Mouse (Mus musculus) CH12.LX (cell line): ENCODE measurements at regions not wholly inside any gene's neighbourhood (a gene's known extent, or its start where the extent isn't known, plus 50 kb on each side); places are given as distances from the start of the nearest gene placed in this dataset.

Experiments used
- DNase-seq: peaks from one replicate; pipeline ENCODE4 v3.0.0-alpha.2; 2013; ENCODE audit errors: extremely low read depth
- H3K27ac ChIP-seq: 2 replicates; pipeline ENCODE4 v1.5.1; 2012; ENCODE audit warnings: low read depth, mild to moderate bottlenecking, control low read depth, moderate library complexity; ENCODE audit not compliant: insufficient read depth
- H3K27me3 ChIP-seq: replicated peaks from 2 replicates; pipeline ENCODE3; 2012; ENCODE audit warnings: inconsistent platforms
- H3K36me3 ChIP-seq, 2 experiments: replicated peaks in 1 of 2; 2 replicates each; pipeline versions ENCODE3 to v1.6.1; 2012; ENCODE audit warnings: inconsistent platforms in 1 of 2, low read length in 1 of 2, mild to moderate bottlenecking in 1 of 2, mixed read lengths in 1 of 2, moderate library complexity in 1 of 2; ENCODE audit not compliant: control insufficient read depth in 1 of 2, insufficient read depth in 1 of 2
- H3K4me1 ChIP-seq, 2 experiments: 2 replicates each; pipeline ENCODE4 v1.6.1; 2012; ENCODE audit warnings: inconsistent platforms in 1 of 2, moderate library complexity in 1 of 2; ENCODE audit not compliant: insufficient read depth in 2 of 2, control insufficient read depth in 1 of 2
- H3K4me2 ChIP-seq: 2 replicates; pipeline ENCODE4 v1.6.1; 2012; ENCODE audit warnings: low read depth, mild to moderate bottlenecking, control low read depth; ENCODE audit not compliant: poor library complexity, insufficient read depth, severe bottlenecking
- H3K4me3 ChIP-seq, 3 experiments: fragments of 150-350 bp in 1 of 3; sonication (generic) in 1 of 3; replicated peaks in 1 of 3; 2 replicates each; pipeline versions ENCODE3 to v1.5.1; 2011 to 2012; ENCODE audit warnings: low read depth in 2 of 3, low read length in 2 of 3, mild to moderate bottlenecking in 2 of 3, moderate library complexity in 2 of 3, control low read depth in 1 of 3, improper control_type of control experiment in 1 of 3, inconsistent platforms in 1 of 3, mixed read lengths in 1 of 3; ENCODE audit not compliant: poor library complexity in 1 of 3
- H3K79me2 ChIP-seq: replicated peaks from 2 replicates; pipeline ENCODE4 v1.6.1; 2012; ENCODE audit warnings: mild to moderate bottlenecking, moderate library complexity; ENCODE audit not compliant: control insufficient read depth, poor library complexity, insufficient read depth, severe bottlenecking; ENCODE audit errors: extremely low read depth
- H3K9ac ChIP-seq: 2 replicates; pipeline ENCODE4 v1.6.1; 2012; ENCODE audit warnings: low read depth, mild to moderate bottlenecking, control low read depth, moderate library complexity; ENCODE audit not compliant: insufficient read depth
- H3K9me3 ChIP-seq: replicated peaks from 2 replicates; pipeline ENCODE3; 2012; ENCODE audit warnings: low read length, inconsistent platforms, mixed read lengths
- BHLHE40 ChIP-seq: IDR thresholded peaks from 2 replicates; pipeline ENCODE4 v1.6.1; 2011; ENCODE audit warnings: mild to moderate bottlenecking, low read depth, low read length, improper control_type of control experiment
- CHD2 ChIP-seq: IDR thresholded peaks from 2 replicates; pipeline ENCODE4 v1.6.1; 2011; ENCODE audit warnings: low read length, improper control_type of control experiment
- CTCF ChIP-seq, 2 experiments: IDR thresholded peaks in 1 of 2; conservative IDR thresholded peaks in 1 of 2; 2 replicates each; pipeline ENCODE4 v1.5.1; 2011 to 2012; ENCODE audit warnings: low read depth in 2 of 2, low read length in 2 of 2, improper control_type of control experiment in 1 of 2, inconsistent platforms in 1 of 2, mild to moderate bottlenecking in 1 of 2, moderate library complexity in 1 of 2
- E2F4 ChIP-seq: IDR thresholded peaks from 2 replicates; pipeline ENCODE4 v1.6.1; 2011; ENCODE audit warnings: low read depth, low read length, improper control_type of control experiment; ENCODE audit not compliant: insufficient replicate concordance
- ELF1 ChIP-seq: IDR thresholded peaks from 2 replicates; pipeline ENCODE4 v1.6.1; 2014; ENCODE audit warnings: low read depth, mild to moderate bottlenecking, inconsistent platforms, low read length, improper control_type of control experiment
- GABPA ChIP-seq: IDR thresholded peaks from 2 replicates; pipeline ENCODE4 v1.6.1; 2012; ENCODE audit warnings: low read depth, low read length, improper control_type of control experiment, inconsistent platforms; ENCODE audit not compliant: insufficient replicate concordance
- JUN ChIP-seq: IDR thresholded peaks from 2 replicates; pipeline ENCODE4 v1.6.1; 2011; ENCODE audit warnings: low read depth, mild to moderate bottlenecking, low read length, improper control_type of control experiment, moderate library complexity; ENCODE audit not compliant: insufficient read depth
- MAFK ChIP-seq: IDR thresholded peaks from 2 replicates; pipeline ENCODE4 v1.6.1; 2011; ENCODE audit warnings: low read length, improper control_type of control experiment; ENCODE audit not compliant: insufficient replicate concordance
- MAX ChIP-seq: IDR thresholded peaks from 2 replicates; pipeline ENCODE4 v1.6.1; 2011; ENCODE audit warnings: low read length, improper control_type of control experiment
- MEF2A ChIP-seq: IDR thresholded peaks from 2 replicates; pipeline ENCODE4 v1.6.1; 2014; ENCODE audit warnings: low read depth, mild to moderate bottlenecking, inconsistent platforms, low read length, improper control_type of control experiment, borderline replicate concordance
- NELFE ChIP-seq: IDR thresholded peaks from 2 replicates; pipeline ENCODE4 v1.6.1; 2011; ENCODE audit warnings: low read depth, low read length, improper control_type of control experiment
- PAX5 ChIP-seq: IDR thresholded peaks from 2 replicates; pipeline ENCODE4 v1.6.1; 2012; ENCODE audit warnings: low read length, inconsistent platforms, mixed read lengths
- POLR2A ChIP-seq: IDR thresholded peaks from 2 replicates; pipeline ENCODE4 v1.6.1; 2011; ENCODE audit warnings: low read depth, mild to moderate bottlenecking, improper control_type of control experiment, low read length
- POLR2AphosphoS2 ChIP-seq: IDR thresholded peaks from 2 replicates; pipeline ENCODE4 v1.6.1; 2011; ENCODE audit warnings: low read depth, low read length, improper control_type of control experiment
- RAD21 ChIP-seq: IDR thresholded peaks from 2 replicates; pipeline ENCODE4 v1.6.1; 2011; ENCODE audit warnings: low read depth, mild to moderate bottlenecking, low read length, improper control_type of control experiment, moderate library complexity
- RCOR1 ChIP-seq: conservative IDR thresholded peaks from 2 replicates; pipeline ENCODE4 v1.6.1; 2012; ENCODE audit warnings: low read depth, mild to moderate bottlenecking, inconsistent platforms, low read length, improper control_type of control experiment
- UBTF ChIP-seq: IDR thresholded peaks from 2 replicates; pipeline ENCODE4 v1.6.1; 2012; ENCODE audit warnings: low read depth, mild to moderate bottlenecking, inconsistent platforms, low read length, improper control_type of control experiment, moderate library complexity
- USF1 ChIP-seq: IDR thresholded peaks from 2 replicates; pipeline ENCODE4 v1.6.1; 2014; ENCODE audit warnings: low read depth, mild to moderate bottlenecking, inconsistent platforms, low read length, improper control_type of control experiment
- USF2 ChIP-seq: conservative IDR thresholded peaks from 2 replicates; pipeline ENCODE4 v1.6.1; 2011; ENCODE audit warnings: low read depth, low read length, improper control_type of control experiment
- ZNF384 ChIP-seq: IDR thresholded peaks from 2 replicates; pipeline ENCODE4 v1.6.1; 2012; ENCODE audit warnings: low read depth, low read length, improper control_type of control experiment, inconsistent platforms
- dilution Hi-C: fragments of 300-500 bp; cut with MboI; formaldehyde crosslinking; loops from 2 replicates; pipeline ENCODE4 v1.14.3; 2020; ENCODE audit warnings: low sequenced_read_pairs; ENCODE audit not compliant: extremely low pct_unique_long_range_greater_than_20kb, extremely low pct_ligation_motif_present
- in situ Hi-C: fragments of 300-500 bp; cut with MboI; formaldehyde crosslinking; loops from 3 replicates; pipeline ENCODE4 v1.14.3; 2019; ENCODE audit warnings: low sequenced_read_pairs, low pct_ligation_motif_present, low pct_unique_long_range_greater_than_20kb, mixed read lengths

DNA sequence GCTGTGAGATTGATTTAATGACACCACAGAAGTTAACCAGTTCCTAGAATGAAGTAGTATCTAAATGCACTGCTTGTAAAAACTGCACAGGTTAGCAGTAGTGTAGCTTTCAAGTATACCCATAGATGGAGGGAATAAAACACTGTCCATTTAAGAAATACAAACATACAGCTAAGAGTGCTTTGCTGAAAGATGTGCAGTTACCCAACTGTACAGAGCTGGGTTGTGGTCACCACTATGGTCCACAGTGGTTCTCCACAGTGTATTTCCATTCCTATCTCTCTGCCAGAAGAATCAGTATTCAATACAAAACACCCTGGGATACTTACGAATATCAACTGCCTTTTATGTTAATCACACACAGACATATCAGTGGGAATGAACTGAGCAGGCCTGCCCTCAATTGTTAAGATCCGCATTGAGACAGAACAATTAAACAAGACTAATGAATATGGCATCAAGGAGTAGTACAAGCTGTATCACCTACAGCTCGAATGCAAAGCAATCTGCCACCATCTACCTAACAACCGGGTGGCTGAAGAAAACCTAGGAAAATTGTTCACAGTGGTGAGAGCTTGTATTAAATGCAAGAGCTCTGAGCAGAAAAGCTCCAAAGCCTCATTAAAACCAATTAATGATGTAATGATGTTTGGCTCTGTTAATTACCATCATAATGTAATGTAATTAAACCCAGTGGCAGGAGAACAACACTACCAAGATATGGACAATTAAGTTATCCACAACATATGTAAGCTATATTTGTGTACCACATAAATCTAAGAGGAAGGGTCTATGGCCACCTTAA is 165.6 kb downstream of the Ptger3 start:
- Histone ChIP-seq H3K27ac (no peak overlapping the region), H3K9me3 (no peaks in the 10 kb centered on the region), H3K27me3 (peaks cover 3% of the 10 kb centered on the region), H3K4me1 (peaks cover 0 to 8% of the 10 kb centered on the region in 2 experiments; a peak in 2 of 4 replicates), H3K79me2 (no peaks in the 10 kb centered on the region), H3K4me3 (no peak overlapping the region), H3K4me2 (no peak overlapping the region), H3K9ac (no peak overlapping the region), H3K36me3 (no peaks in the 10 kb centered on the region)
- TF ChIP-seq PAX5 (no peak), USF2 (no peak), POLR2A (no peak), E2F4 (no peak), POLR2AphosphoS2 (no peak), RCOR1 (no peak), NELFE (no peak), ZNF384 (no peak), CHD2 (no peak), USF1 (no peak), ELF1 (no peak), MAX (no peak), UBTF (no peak), MEF2A (no peak), JUN (no peak), RAD21 (no peak), CTCF (conservative IDR thresholded peaks at IDR 0.05 in 1 of 2, IDR thresholded peaks at IDR 0.05 in 1 of 2; ENCODE audit: low read depth in 2 of 2, low read length in 2 of 2) (no peak), MAFK (no peak), GABPA (no peak)
- in situ Hi-C loops = no loop called here
- dilution Hi-C loops = no loop called here
- DNase-seq = no peak

DNA sequence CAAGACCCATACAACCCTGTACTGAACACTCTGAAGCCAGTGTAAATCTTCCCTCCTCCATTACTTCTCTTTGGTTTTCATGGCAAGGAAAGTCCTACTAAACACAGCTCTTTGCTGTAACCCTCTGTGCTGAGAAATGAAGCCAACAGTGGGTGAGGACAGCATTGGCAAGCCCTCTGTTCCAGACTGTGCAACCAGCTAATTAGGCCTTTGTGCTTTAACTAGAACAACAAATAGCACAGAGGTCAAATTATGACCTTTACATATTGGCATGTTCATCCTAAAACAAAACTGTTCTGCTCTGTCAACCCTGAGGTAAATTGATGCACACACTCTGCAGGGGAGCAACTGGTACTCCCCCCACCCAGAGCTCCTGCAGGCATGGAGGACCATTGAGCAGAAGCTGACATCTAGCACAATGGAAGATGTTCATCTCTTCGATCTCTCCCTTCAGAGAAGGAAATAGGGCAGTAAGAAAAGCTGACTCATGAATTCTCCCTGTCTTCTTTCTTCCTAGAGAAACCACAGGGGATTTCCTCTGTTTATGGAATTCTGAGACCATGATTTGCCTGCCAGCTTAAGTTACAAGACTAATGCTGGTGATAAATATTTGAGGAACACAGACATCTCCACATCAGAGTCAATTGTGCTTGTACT is 163.1 kb downstream of the Ptger3 start:
- Histone ChIP-seq H3K27ac (no peak overlapping the region), H3K9ac (no peak overlapping the region), H3K4me2 (no peak overlapping the region), H3K79me2 (no peaks in the 10 kb centered on the region), H3K27me3 (peaks cover 3% of the 10 kb centered on the region), H3K9me3 (no peaks in the 10 kb centered on the region), H3K4me1 (peaks cover 0 to 8% of the 10 kb centered on the region in 2 experiments; a peak in 2 of 4 replicates), H3K4me3 (no peak overlapping the region), H3K36me3 (no peaks in the 10 kb centered on the region)
- TF ChIP-seq ZNF384 (no peak), RAD21 (no peak), BHLHE40 (no peak), MAFK (peak; percentile 81)
- in situ Hi-C loops = no loop called here
- no peak for DNase-seq
- dilution Hi-C loops = no loop called here
